Mouse (Mus musculus) adrenal gland, adult 10 weeks (tissue): ENCODE measurements around the gene Spdef. TPM values are rescaled to one million over a fixed set of nuclear protein-coding genes. Genes with fewer than 3 reads are reported as not detected.

ENCODE experiments used
- polyA plus RNA-seq: library from polyadenylated mRNA; stranded (reverse); fragments of 350-450 nt; fragmentation: Illumina TruSeq; extraction: RNeasy Lipid Tissue Mini Kit (QIAGEN cat#74804); gene quantifications from one replicate; pipeline ENCODE4 v1.2.3, GENCODE M21; 2014; ENCODE audit warnings: low read depth, low replicate concordance

The Spdef gene
- polyA plus RNA-seq, result not detected

GRCm38 (mm10) chr17:27728770-27729169 lies at the start of gene Spdef:
Spdef (minus strand) TSS chr17:27728955.

Other genes starting within 250 kb of the Spdef start
- not detected for gene Grm4, start 207.6 kb downstream of the Spdef start, polyA plus RNA-seq
- gene Hmga1, start 172.5 kb downstream of the Spdef start, polyA plus RNA-seq, result 7.2 TPM
- gene AI413582, start 163.2 kb downstream of the Spdef start, polyA plus RNA-seq, result not detected
- gene Nudt3, start 105.5 kb downstream of the Spdef start, polyA plus RNA-seq, result 32.4 TPM
- not detected for gene RPS10-NUDT3, start 93.7 kb downstream of the Spdef start, polyA plus RNA-seq
- gene Rps10, start 92.3 kb downstream of the Spdef start, polyA plus RNA-seq, result 44.0 TPM
- gene Pacsin1, start 73.4 kb downstream of the Spdef start, polyA plus RNA-seq, result 1.1 TPM
- 102 TPM for gene D17Wsu92e, start 91.7 kb upstream of the Spdef start, polyA plus RNA-seq
- 39.2 TPM for gene Snrpc, start 109.2 kb upstream of the Spdef start, polyA plus RNA-seq
- 5.0 TPM for gene Uhrf1bp1, start 127.5 kb upstream of the Spdef start, polyA plus RNA-seq
- 1.7 TPM for gene Anks1, start 180.4 kb upstream of the Spdef start, polyA plus RNA-seq
- 30.7 TPM for gene Taf11, start 180.9 kb upstream of the Spdef start, polyA plus RNA-seq